Mouse (Mus musculus): ENCODE results near the gene Gm37240.

DNA sequence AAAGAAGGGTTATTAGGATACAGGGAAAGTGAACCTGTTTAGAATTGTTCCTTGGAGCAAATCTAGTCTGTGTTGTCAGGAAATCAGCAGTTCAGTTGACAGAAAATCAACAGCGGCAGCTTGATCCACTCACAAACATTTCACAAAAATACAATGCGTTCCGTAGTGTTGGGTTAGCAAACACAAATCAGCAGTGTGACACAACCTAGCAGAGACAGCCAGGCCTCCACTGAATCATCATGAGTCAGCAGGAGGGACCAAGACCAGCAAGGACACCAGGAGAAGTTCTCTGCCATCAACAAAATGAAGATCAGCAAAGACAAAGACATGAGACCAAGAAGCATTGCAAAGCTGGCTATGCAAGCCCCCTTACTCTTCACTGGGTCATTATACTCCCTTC lies 688.8 kb downstream of the Gm37240 start:
- TF ChIP-seq CTCF (IDR thresholded peaks at IDR 0.05; ENCODE audit: low read depth) (no peak), EP300 (optimal IDR thresholded peaks at IDR 0.05) (no peak)
